Mouse (Mus musculus) olfactory bulb, adult 2 months (tissue): ENCODE data around the gene Tmed9.

Source experiments
- CTCF ChIP-seq: fragments of 200-500 bp; IDR thresholded peaks from 2 replicates; pipeline ENCODE4 v1.5.1; 2012; ENCODE audit warnings: low read depth, mild to moderate bottlenecking, low read length, moderate library complexity; ENCODE audit not compliant: insufficient read depth
- POLR2A ChIP-seq: fragments of 200-500 bp; IDR thresholded peaks from 2 replicates; pipeline ENCODE4 v1.6.1; 2012; ENCODE audit warnings: mild to moderate bottlenecking, low read depth, low read length, moderate library complexity; ENCODE audit not compliant: insufficient read depth

GRCm38 (mm10) chr13:55599566-55600540 lies 26.3 kb downstream of the Tmed9 start, which contains the start of gene B4galt7:
- TF ChIP-seq CTCF, result no peak
- TF ChIP-seq POLR2A, result peak; percentile 36; the same call in 1 of the 2 replicates
